Mouse (Mus musculus): ENCODE measurements around the gene Abcb5.

The Abcb5 gene

DNA sequence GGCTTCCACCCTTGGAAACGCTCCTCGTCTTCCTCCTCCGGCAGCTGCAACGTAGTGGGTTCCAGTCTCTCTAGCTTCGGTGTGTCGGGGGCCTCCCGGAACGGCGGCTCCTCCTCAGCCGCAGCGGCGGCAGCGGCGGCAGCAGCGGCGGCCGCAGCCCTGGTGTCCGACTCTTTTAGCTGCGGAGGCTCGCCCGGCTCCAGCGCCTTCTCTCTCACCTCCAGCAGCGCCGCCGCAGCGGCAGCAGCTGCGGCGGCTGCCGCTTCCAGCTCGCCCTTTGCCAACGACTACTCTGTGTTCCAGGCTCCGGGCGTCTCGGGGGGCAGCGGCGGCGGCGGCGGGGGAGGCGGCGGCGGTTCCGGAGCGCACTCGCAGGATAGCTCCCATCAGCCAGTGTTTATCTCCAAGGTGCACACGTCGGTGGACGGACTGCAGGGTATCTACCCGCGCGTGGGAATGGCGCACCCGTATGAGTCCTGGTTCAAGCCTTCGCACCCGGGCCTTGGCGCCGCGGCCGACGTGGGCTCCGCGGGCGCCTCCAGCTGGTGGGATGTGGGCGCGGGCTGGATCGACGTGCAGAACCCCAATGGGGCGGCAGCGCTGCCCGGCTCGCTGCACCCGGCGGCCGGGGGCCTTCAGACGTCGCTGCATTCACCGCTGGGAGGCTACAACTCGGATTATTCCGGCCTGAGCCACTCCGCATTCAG lies 117.6 kb downstream of the Abcb5 start:
- DNase-seq (ENCODE audit: low read depth, low spot score), result no peak

DNA sequence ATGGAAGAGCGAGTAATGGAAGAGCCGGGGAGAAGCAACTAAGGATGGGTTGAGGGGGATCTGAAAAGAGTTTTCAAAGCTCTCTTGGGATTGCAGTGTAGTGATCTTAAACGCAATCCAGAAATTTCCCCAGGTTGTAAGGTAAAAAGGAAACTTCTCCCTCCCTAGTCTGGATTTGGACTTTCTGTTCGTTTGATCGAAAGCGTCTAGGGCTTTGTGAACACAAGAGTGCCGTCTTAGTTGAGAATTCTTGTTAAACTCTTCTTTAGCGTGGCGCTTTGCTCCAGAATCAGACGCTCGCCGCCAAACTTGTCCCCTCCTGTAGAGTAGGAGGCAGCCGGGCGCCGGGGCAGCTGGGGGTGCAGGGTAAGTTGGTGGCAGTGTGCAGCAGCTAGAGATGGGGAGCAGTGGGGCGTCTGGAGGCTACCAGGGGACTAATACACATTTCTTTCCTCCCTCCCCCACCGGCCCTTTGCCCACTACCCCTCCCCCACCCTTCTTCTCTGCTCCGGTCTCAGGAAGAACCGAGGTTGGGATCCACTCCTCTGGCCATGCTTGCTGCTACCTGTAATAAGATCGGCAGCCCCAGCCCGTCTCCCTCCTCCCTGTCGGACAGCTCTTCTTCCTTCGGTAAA lies 118.2 kb downstream of the Abcb5 start:
- DNase-seq (ENCODE audit: low read depth, low spot score), result no peak

DNA sequence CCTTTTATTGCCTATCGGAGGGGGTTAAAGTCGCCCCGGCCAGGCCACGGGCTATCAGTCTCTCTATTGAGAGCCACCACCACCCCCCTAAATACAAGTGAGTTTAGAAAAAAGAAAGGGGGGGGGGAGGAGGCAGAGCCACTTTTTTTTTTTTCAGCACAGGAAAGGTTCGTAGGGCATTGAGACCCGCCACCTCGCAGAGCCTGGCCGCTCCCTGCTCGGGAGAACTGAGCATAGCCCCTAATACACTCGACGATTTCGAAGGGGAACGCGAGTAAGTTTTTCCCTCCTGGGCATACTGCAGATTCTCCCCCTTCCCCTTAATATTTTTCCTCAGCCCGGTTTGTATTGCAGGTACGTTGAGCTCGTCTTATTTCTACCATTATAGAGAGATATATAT lies 118.8 kb downstream of the Abcb5 start:
- DNase-seq (ENCODE audit: low read depth, low spot score), result no peak

DNA sequence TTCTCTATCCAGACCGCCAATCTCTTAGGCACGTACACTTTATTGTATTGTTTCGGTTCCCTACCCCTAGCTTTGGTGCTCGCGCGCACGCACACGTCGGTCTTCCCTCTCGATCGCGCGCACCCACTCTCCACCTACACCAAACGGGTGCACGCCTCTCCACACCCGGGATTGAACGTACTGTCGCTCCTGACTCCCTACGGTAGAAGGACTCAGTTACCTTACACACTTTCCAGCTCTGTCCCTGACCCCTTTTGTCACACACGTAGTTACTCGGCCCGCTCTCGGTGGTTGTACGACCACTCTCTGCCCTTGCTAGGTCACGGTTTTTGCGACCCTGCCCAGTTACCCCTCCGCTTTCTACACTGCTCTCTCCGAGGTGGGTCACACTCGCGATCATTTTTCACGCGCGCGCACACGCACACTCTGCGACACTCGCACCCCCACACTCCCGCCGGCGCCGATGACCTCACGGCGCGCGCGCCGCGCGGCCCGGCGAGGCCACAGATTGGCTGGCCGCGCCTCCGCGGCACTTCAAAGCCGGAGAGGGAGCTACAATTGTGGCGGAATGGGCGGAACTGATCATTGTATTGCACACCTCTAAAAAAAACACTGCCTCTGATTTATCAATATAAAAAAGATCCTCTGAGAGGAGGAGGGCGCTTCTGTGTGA lies 119.4 kb downstream of the Abcb5 start:
- DNase-seq (ENCODE audit: low read depth, low spot score), result no peak

DNA sequence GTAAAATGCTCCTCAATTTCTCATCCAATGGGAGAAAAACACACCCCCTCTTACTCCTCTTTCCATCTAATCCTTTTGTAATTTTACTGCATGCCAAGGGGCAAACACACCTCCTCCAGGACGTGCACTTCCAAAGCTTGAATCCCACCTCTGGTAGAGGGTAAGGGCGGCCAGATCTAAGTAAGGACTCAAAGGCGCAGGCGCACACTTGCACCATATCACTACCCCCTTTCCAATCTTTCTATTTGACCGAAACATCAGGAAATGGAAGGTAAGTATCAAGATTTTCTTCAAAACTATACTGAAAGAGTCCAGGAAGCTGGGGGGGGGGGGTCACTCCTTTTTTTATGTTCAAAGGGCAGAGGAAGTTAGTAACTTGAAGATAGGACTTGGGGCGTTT lies 120.0 kb downstream of the Abcb5 start, which contains the start of gene Sp8:
Gene Sp8 (plus strand): TSS at position 109 of the 400 bp plus-strand sequence.
- DNase-seq (ENCODE audit: low read depth, low spot score), result no peak

DNA sequence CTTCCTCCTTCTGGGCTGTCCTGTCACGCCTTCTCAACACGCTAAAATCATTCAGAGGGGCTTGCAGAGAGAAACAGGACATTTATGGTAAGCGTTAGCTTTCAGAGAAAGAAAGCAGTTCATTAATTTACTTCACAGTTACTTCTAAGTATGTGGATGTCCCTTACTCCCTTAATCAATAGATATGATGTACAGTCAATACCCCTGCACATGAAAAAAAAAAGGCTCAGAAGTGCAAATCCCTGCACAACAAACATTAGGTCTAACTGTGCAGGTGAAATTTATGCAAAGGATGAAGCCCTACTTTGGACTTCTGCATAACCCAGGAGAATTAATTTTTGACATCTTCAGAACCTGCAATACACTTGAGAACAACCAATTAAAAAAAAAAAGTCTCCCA lies 120.9 kb downstream of the Abcb5 start:
- no peak for DNase-seq (ENCODE audit: low read depth, low spot score)

DNA sequence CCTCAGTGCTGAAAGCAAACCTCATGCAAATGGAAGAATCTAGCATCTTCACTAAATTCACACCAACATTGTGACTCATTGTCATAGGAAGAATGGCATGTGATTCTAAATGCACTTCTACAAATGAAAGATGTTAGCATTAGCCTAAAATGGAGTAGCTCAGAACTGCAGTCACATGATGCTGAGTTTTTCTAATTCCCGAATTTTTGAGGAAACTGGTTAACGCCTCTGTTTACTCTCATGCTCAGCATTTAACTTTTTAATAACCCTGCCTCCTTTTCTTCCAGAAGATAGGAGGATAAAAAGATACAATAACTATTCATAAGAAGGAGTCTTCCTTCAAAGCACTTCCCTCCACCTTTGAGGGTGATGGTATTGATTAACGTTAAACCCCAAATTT lies 121.4 kb downstream of the Abcb5 start:
- no peak for DNase-seq (ENCODE audit: low read depth, low spot score)

DNA sequence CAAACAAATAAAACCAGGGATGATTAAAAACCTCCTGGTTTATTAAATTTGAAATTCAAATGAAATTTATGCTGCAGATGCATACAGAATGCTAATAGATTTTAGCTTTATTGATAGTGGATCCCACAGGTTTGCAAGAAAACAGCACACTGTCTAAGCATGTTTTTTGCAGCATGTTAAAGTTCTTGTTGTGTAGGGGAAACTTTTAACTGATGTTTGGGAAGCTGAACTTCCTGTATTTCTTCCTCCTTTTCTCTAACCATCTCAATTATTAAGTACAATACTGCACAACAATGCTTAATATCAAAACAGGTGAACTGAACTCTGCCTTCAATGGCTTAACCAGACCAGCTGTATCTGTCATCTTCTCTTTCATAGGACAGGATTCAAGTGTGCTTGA lies 122.1 kb downstream of the Abcb5 start:
- DNase-seq (ENCODE audit: low read depth, low spot score), result no peak

DNA sequence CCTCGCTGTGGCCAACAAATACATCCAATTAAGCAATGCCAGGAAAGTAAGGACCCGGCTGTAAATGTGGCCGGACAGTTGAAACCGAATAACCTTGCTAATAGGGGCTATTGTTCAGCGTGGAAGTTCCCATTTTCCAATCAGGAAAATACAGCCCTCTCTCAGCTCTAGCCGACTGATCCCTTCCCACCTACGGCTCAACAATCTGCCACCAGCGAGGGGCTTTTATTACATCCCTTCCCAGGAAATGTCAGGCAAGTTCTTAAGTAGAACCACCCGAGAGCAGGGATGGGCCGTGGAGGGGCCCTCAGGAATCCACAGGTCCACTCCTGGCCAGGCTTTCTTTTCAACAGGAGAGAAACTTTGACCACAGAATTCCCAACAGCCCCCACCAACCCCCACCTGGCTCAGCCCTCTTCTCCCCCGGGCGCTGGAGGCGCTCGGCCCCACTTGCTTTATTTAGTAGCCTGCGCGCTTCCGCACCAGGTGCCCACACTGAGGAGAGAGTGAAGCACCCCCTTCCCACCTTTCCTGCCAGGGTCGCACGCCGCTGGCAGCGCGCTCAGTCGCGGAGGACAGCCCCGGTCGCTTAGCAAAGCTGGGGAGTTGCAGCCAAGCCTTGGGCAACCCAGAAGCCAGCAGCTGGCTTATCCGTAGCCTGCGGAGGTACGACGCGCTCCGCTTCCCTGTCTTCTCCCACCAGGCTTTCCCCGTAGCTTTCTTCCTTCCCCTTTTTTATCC lies 123.4 kb downstream of the Abcb5 start:
- DNase-seq (ENCODE audit: low read depth, low spot score), result no peak

DNA sequence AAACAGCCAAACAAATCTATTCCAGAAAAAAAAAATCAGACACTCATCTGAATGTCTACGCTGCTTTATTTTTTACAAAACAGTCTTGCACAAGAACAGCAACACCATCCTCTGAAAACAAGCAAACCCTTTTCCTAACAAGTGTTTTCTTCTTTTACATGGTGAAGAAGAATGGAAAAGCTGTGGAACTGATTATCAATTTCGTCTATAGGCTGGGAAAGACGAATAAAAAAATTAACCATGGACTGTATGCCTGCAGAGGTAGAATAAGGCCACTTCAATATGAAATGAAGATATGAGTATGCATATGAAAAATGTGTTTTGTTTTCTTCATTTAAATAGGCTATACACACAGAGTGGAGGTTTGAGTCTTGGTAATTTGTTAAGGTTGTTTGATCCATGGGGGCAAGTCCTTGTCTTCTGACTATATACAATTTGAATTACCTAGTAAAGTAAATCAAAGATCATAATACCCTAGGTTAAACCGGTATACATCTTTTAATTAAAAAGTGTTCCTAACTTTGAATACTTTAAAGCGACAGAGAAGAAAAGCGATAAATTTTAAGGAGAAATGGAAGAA lies 124.2 kb downstream of the Abcb5 start:
- no peak for DNase-seq (ENCODE audit: low read depth, low spot score)

DNA sequence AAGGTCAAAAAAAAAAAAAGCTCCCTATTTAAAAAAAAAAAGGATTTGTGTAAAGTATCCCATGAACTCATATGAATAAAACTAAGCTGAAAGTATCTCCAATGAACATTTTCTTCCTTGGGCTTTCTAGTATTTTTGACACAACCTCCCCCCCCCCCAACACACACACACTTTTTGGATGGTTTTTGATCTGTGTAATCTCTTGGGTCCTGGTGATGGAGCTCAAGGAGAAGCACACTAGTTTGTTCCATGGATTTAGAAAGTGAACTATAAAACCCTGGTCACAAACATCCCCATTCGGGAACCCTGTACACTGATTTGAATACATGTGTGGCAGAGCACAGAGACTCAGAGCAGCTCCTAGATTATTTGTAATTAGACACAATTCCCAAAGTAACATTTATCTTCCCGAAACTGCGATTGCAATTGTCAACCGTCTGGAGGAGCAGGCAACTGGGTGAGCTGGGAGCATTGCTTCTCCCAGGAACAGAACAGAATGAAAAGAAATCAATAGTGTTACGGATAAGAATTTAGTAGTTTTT lies 124.8 kb downstream of the Abcb5 start:
- no peak for DNase-seq (ENCODE audit: low read depth, low spot score)

DNA sequence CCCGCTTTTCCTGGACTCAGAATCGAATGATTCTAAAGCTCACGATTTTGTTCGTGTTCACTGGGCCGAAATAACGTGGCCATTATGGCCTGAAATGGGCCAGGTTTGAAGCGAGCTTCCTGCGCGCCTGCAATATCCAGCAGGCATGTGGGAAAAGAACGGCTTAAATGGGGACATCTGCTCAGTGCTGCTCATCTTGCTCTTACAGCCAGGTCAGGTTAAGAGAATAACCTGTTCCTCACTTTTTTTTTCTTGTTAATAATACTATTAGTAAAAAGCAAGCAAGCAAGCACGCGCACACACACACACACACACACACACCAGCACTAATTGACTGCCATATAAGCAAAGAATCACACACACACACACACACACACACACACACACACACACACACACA lies 125.4 kb downstream of the Abcb5 start:
- DNase-seq (ENCODE audit: low read depth, low spot score), result no peak

DNA sequence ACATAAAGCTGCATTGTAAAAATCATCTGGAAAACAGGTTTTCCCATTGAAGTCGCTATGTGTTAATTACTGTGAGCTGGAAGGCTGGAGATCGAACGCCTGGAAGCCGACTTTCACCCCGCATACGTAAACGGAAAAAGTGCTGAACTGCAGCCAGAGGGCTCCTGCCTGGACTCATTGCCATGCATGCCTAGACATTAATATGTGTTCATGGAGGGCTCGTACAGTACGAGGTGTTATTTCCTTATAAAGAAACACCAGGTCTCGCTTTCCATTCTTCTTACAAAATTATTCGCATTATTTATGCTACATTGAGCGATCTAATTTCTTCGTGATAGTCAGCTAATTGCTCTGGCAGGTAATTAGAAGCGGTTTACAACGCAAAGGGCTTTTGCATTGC lies 125.9 kb downstream of the Abcb5 start:
- no peak for DNase-seq (ENCODE audit: low read depth, low spot score)

DNA sequence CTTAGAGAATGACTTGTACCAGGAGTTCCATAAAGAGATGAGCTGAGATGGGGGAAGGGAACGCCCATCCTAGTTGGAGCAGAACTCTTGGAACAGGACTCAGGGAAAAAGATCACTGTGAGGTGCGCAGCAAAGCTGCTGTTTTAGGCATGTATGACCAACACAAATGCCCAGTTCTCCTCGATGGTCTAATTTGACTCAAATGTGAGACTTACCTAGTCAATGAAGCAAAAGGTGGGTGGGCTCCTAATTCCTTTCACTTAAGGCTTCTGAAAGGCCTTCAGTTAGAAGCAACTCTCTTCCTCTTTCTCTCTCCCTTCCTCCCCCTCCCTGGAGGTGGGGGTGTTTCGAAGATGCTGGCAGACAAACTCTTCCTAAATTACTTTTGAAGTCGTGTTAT lies 126.8 kb downstream of the Abcb5 start:
- DNase-seq (ENCODE audit: low read depth, low spot score), result no peak

DNA sequence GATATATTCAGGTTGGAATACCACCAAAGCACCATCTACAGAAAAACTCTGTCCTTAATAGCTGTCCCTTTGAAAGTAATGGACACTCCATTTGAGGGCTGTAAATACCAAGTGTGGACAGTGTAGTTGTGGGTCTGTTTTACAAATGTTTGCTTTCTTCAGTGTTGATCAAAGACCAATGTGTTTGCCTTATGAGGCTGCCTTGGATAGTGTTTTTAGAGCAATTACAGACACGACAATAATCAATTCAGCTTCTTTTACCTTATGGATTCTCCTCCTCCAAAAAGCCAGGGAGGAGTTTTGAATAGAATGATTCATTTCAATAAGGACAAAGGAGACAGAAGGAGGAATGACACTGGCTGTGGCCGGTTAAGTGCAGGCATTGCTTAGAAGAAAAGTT lies 128.0 kb downstream of the Abcb5 start:
- DNase-seq (ENCODE audit: low read depth, low spot score), result no peak

DNA sequence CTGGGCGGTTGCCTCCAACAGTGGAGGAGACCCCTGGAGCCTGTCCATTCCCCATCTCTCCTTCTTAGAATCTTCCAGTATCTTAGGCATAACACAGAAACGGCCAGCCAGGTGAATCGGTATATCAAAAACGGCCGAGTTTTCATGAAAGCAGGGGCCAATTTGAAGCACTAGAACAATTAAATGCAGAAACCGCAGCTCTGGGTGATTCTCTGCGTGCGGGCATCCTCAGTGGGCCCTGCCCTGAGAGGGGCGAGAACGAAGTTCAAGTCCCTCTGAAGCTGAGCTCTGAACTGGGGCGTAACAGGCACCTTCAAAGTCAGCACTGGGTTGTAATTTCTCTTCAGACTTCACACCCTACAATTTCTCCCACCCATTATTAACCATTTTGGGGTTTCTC lies 128.9 kb downstream of the Abcb5 start:
- DNase-seq (ENCODE audit: low read depth, low spot score), result no peak

DNA sequence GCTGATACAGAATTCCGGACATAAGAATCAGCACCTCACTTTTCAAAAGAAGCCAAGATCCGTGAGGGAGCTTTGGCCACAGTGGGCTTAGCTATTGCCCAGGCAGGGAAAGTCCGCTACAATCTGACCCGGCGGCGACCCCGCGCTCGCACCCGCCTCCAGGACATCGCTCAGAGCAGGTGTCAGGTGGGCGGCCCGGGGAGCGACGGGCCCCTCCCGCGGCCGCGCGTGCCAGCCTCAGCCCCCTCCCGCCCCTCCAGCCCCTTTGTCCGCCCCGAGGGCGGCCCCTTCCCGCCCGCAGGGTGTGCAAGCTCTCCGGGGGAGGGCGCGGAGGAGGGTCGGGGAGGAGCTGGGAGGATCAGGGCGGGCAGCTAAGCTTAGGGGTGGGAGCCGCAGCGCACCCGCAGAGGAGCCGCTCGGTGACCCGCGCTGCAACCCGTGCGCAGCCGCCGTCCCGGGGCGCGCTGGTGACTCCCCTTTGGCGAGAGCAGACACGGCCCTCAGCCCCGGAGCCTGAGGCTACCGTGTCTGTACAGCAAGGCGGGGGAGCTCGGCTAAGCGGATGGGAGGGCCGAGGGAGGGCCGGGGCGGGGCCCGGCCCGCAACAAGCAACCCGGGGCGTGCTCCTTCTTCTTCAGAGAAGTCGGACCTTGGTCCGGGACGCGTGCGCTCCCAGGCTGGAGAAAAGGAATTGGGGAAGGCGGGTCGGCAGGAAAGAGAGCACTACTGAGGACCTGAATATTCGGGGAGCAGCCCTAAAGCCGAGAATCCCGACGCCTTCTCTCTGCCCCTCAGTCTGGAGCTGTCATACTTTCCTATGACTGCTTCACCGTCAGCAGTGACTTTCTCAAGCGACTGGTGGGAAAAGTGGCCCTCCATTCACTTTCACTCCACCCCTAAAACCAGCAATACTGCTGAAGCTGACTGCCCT lies 129.5 kb downstream of the Abcb5 start:
- peak; percentile 54 for DNase-seq (ENCODE audit: low read depth, low spot score)

DNA sequence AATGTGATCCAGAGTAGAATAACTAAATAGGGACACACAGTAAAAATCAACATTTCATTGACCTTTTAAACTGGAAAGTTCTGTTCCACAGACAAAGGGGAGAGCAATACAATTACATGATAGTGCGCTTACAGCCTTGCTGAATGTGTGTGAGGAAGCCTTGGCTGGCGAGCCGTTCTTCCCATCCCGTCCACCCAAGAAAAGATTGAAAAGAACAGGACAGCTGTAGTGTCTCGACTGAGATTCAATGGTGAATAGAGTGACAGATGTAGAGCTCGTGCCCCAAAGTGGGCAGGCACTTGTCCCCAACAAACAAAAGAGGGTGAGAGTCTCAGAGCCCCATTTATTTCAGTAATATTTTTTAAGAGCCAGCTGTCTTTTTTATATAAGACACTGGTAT lies 136.3 kb downstream of the Abcb5 start:
- no peak for DNase-seq (ENCODE audit: low read depth, low spot score)

Data from 3T3-L1 (cell line).